Mouse (Mus musculus): ENCODE data around the gene E130309D02Rik. TPM values are rescaled to one million over a fixed set of nuclear protein-coding genes. Genes with fewer than 3 reads are reported as not detected.

E130309D02Rik gene
- polyA plus RNA-seq, 1 experiment, result 29.6 TPM

- H3K4me3 ChIP-seq (ENCODE audit: insufficient read depth, poor library complexity, severe bottlenecking), result no peak overlapping the region
These were observed 61.2 kb downstream of the E130309D02Rik start for GRCm38 (mm10) chr5:143253881-143254486.

GRCm38 (mm10) chr5:143253186-143253880 is 61.8 kb downstream of the E130309D02Rik start:
- Histone ChIP-seq H3K36me3 (ENCODE audit: control insufficient read depth, insufficient read depth) (peaks cover 10% of the 10 kb centered on the region), H3K27me3 (ENCODE audit: control insufficient read depth, insufficient read depth, insufficient read length) (no peaks in the 10 kb centered on the region)

More at GRCm38 (mm10) chr5:143253881-143254486, 61.2 kb downstream of the E130309D02Rik start:
- Histone ChIP-seq H3K79me2 (ENCODE audit: control insufficient read depth, insufficient read depth) (no peaks in the 10 kb centered on the region), H3ac (ENCODE audit: control insufficient read depth, insufficient read length, low read depth) (no peak overlapping the region), H3K36me3 (ENCODE audit: control insufficient read depth, insufficient read depth) (peaks cover 9% of the 10 kb centered on the region), H3K79me3 (ENCODE audit: low read depth) (no peaks in the 10 kb centered on the region), H3K27me3 (ENCODE audit: control insufficient read depth, insufficient read depth, insufficient read length) (no peaks in the 10 kb centered on the region)
- no peak for TF ChIP-seq MYOG (IDR thresholded peaks at IDR 0.05; ENCODE audit: control insufficient read depth, extremely low read depth, insufficient read length)
- TF ChIP-seq CEBPB (IDR thresholded peaks at IDR 0.05; ENCODE audit: low read depth), result no peak
- no peak for TF ChIP-seq MAX (IDR thresholded peaks at IDR 0.05)
- no peak for TF ChIP-seq MYOD1 (IDR thresholded peaks at IDR 0.05; ENCODE audit: control insufficient read depth, insufficient read length, low read depth)
- TF ChIP-seq CTCF (IDR thresholded peaks at IDR 0.05; ENCODE audit: control insufficient read depth, insufficient read depth, insufficient read length), result no peak
- TF ChIP-seq FOSL1 (IDR thresholded peaks at IDR 0.05; ENCODE audit: insufficient read depth, low read length, poor library complexity, severe bottlenecking), result no peak
- no peak for TF ChIP-seq USF1 (IDR thresholded peaks at IDR 0.05; ENCODE audit: low read depth)

GRCm38 (mm10) chr5:143252791-143253185 is 62.4 kb downstream of the E130309D02Rik start:
- Histone ChIP-seq H3K79me3 (ENCODE audit: low read depth) (no peaks in the 10 kb centered on the region), H3K36me3 (ENCODE audit: control insufficient read depth, insufficient read depth) (peaks cover 14% of the 10 kb centered on the region), H3K27me3 (ENCODE audit: control insufficient read depth, insufficient read depth, insufficient read length) (no peaks in the 10 kb centered on the region), H3ac (ENCODE audit: control insufficient read depth, insufficient read length, low read depth) (no peak overlapping the region), H3K4me3 (ENCODE audit: insufficient read depth, poor library complexity, severe bottlenecking) (no peak overlapping the region), H3K79me2 (ENCODE audit: control insufficient read depth, insufficient read depth) (no peaks in the 10 kb centered on the region)
- TF ChIP-seq USF1 (IDR thresholded peaks at IDR 0.05; ENCODE audit: low read depth), result no peak
- no peak for TF ChIP-seq CTCF (IDR thresholded peaks at IDR 0.05; ENCODE audit: control insufficient read depth, insufficient read depth, insufficient read length)
- no peak for TF ChIP-seq FOSL1 (IDR thresholded peaks at IDR 0.05; ENCODE audit: insufficient read depth, low read length, poor library complexity, severe bottlenecking)
- TF ChIP-seq CEBPB (IDR thresholded peaks at IDR 0.05; ENCODE audit: low read depth), result no peak
- TF ChIP-seq MYOG (IDR thresholded peaks at IDR 0.05; ENCODE audit: control insufficient read depth, extremely low read depth, insufficient read length), result no peak
- no peak for TF ChIP-seq MYOD1 (IDR thresholded peaks at IDR 0.05; ENCODE audit: control insufficient read depth, insufficient read length, low read depth)
- no peak for TF ChIP-seq MAX (IDR thresholded peaks at IDR 0.05)

More at GRCm38 (mm10) chr5:143253186-143253880, 61.8 kb downstream of the E130309D02Rik start:
- no peak for TF ChIP-seq USF1 (IDR thresholded peaks at IDR 0.05; ENCODE audit: low read depth)
- no peak for TF ChIP-seq MYOD1 (IDR thresholded peaks at IDR 0.05; ENCODE audit: control insufficient read depth, insufficient read length, low read depth)
- no peak for TF ChIP-seq CEBPB (IDR thresholded peaks at IDR 0.05; ENCODE audit: low read depth)
- no peak for TF ChIP-seq FOSL1 (IDR thresholded peaks at IDR 0.05; ENCODE audit: insufficient read depth, low read length, poor library complexity, severe bottlenecking)
- no peak for TF ChIP-seq MYOG (IDR thresholded peaks at IDR 0.05; ENCODE audit: control insufficient read depth, extremely low read depth, insufficient read length)
- TF ChIP-seq CTCF (IDR thresholded peaks at IDR 0.05; ENCODE audit: control insufficient read depth, insufficient read depth, insufficient read length), result no peak
- TF ChIP-seq MAX (IDR thresholded peaks at IDR 0.05), result no peak
- H3ac ChIP-seq (ENCODE audit: control insufficient read depth, insufficient read length, low read depth), result no peak overlapping the region
- no peak overlapping the region for H3K4me3 ChIP-seq (ENCODE audit: insufficient read depth, poor library complexity, severe bottlenecking)
- H3K79me3 ChIP-seq (ENCODE audit: low read depth), result no peaks in the 10 kb centered on the region
- H3K79me2 ChIP-seq (ENCODE audit: control insufficient read depth, insufficient read depth), result no peaks in the 10 kb centered on the region

- Histone ChIP-seq H3K36me3 (ENCODE audit: control insufficient read depth, insufficient read depth) (peaks cover 21% of the 10 kb centered on the region), H3K27me3 (ENCODE audit: control insufficient read depth, insufficient read depth, insufficient read length) (no peaks in the 10 kb centered on the region), H3K79me2 (ENCODE audit: control insufficient read depth, insufficient read depth) (no peaks in the 10 kb centered on the region), H3K4me3 (ENCODE audit: insufficient read depth, poor library complexity, severe bottlenecking) (no peak overlapping the region), H3ac (ENCODE audit: control insufficient read depth, insufficient read length, low read depth) (no peak overlapping the region), H3K79me3 (ENCODE audit: low read depth) (no peaks in the 10 kb centered on the region)
- TF ChIP-seq FOSL1 (IDR thresholded peaks at IDR 0.05; ENCODE audit: insufficient read depth, low read length, poor library complexity, severe bottlenecking) (no peak), USF1 (IDR thresholded peaks at IDR 0.05; ENCODE audit: low read depth) (no peak), CEBPB (IDR thresholded peaks at IDR 0.05; ENCODE audit: low read depth) (no peak), MYOG (IDR thresholded peaks at IDR 0.05; ENCODE audit: control insufficient read depth, extremely low read depth, insufficient read length) (no peak)
These were observed 63.1 kb downstream of the E130309D02Rik start for GRCm38 (mm10) chr5:143252039-143252438.

Other genes with a start within 250 kb of the E130309D02Rik start
- 12.2 TPM for gene Rnf216, start 202.4 kb downstream of the E130309D02Rik start, polyA plus RNA-seq (2012; fragmentation: generic; extraction: Trizol)
- gene Olfr718-ps1, start 167.8 kb downstream of the E130309D02Rik start, polyA plus RNA-seq (2012; fragmentation: generic; extraction: Trizol), result not detected
- 2.8 TPM for gene Rbak, start 134.6 kb downstream of the E130309D02Rik start, polyA plus RNA-seq (2012; fragmentation: generic; extraction: Trizol)
- not detected for gene Spdye4b, start 134.3 kb downstream of the E130309D02Rik start, polyA plus RNA-seq (2012; fragmentation: generic; extraction: Trizol)
- gene Spdye4a, start 88.5 kb downstream of the E130309D02Rik start, polyA plus RNA-seq (2012; fragmentation: generic; extraction: Trizol), result not detected
- gene Zfp12, start 80.2 kb downstream of the E130309D02Rik start, polyA plus RNA-seq (2012; fragmentation: generic; extraction: Trizol), result 4.2 TPM
- 3.8 TPM for gene Zfp316, start 45.3 kb downstream of the E130309D02Rik start, polyA plus RNA-seq (2012; fragmentation: generic; extraction: Trizol)
- gene Zfp853, start 21.7 kb downstream of the E130309D02Rik start, polyA plus RNA-seq (2012; fragmentation: generic; extraction: Trizol), result not detected
- gene Zdhhc4, start 13.9 kb upstream of the E130309D02Rik start, polyA plus RNA-seq (2012; fragmentation: generic; extraction: Trizol), result 48.7 TPM
- not detected for gene Grid2ip, start 42.0 kb upstream of the E130309D02Rik start, polyA plus RNA-seq (2012; fragmentation: generic; extraction: Trizol)
- 131 TPM for gene Kdelr2, start 88.5 kb upstream of the E130309D02Rik start, polyA plus RNA-seq (2012; fragmentation: generic; extraction: Trizol)
- gene Daglb, start 149.2 kb upstream of the E130309D02Rik start, polyA plus RNA-seq (2012; fragmentation: generic; extraction: Trizol), result 3.7 TPM
- 256 TPM for gene Rac1, start 212.7 kb upstream of the E130309D02Rik start, polyA plus RNA-seq (2012; fragmentation: generic; extraction: Trizol)

All from C2C12 (cell line).